Mouse (Mus musculus): ENCODE results near the gene Pabpc6. TPM values are rescaled to one million over a fixed set of nuclear protein-coding genes. Genes with fewer than 3 reads are reported as not detected.
A peak's percentile ranks its signal among the peaks of the same experiment; 100 is the strongest.

The Pabpc6 gene
- total RNA-seq, 2 experiments from 2014 or later: not detected

DNA sequence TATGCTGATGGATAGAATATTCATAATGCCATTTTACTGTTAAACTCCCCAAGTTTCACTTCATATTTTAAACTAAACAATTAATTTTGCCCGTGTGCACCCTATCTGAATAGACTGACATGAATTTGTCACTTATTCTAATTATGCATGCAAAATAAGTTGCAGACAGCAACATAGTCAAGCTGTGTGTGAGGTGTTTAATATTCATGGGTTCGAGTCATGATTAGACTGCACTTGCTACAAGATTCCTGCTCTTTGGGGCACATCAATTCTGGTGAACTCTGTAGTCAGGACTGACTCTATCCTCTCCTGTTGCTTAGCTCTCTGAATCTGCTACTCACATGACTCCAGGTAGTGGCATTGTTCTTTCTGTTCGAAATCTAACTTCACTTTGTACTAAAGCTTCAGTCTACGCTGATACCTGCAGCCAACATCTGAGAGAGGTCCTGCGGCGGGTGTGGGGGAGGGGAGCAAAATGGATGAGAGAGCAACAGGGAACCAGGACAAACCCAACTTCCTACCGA lies 25.8 kb downstream of the Pabpc6 start:
- no peak overlapping the region for H3K27ac ChIP-seq
- no peak overlapping the region for H3K4me3 ChIP-seq
- no peak for DNase-seq (ENCODE audit: low spot score in 2 of 2)
- no peak for TF ChIP-seq CTCF (conservative IDR thresholded peaks at IDR 0.05)

DNA sequence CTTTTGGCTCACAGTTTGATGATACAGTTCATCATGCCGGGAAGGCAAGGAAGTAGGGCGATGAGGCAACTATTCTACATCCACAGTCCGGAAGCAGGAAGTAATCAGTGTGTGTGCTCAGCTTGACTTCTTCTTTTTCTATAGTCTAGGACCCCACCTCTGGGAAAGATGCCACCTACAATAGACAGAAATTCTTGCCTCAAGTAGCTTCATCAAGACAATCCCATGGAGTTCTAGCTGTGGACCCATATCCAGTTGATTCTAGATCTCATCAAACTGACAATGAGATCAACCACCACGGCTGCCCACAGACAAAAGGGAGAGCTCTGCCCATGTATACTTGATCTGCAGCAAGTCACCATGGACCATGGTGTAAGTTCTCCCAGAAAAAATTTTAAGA lies 32.5 kb downstream of the Pabpc6 start:
- DNase-seq (ENCODE audit: low spot score in 2 of 2): no peak
- H3K4me3 ChIP-seq: no peak overlapping the region
- TF ChIP-seq CTCF (conservative IDR thresholded peaks at IDR 0.05): no peak
- H3K27ac ChIP-seq: no peak overlapping the region

DNA sequence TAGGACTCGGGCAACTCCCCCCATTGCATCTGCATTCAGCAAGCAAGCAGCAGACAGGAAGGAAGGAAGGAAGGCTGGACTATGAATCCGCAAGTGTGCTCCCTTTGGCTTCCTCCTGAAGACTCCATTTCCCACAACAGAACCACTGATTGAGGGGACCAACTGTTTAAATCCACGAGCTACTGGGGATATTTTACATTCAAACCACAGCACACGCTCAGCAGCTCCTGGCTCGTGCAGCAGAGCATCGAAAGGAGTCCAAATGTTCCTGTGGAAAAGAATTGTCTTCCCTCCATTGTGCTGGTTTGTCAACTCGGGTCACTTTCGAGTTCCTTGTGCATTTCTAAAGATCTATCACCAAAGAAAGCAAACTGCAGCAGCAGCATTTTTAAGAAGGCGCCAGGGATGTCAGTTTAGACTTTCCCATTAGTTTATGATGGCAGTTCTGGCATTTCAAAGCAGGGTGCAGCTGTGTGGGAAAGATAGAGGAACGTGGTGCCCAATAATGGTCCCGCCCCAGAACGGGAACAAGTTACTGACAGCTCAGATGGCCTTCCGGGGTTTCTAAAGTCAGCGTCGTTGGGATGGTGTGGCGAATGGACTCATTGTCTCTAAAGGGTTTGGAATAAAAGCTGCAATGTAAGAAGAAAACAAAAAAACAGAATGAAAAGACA lies 36.8 kb downstream of the Pabpc6 start:
- no peak for TF ChIP-seq CTCF (conservative IDR thresholded peaks at IDR 0.05)
- peak; percentile 8 to 32 for DNase-seq (ENCODE audit: low spot score in 2 of 2)
- peak overlapping the region; percentile 86 for H3K27ac ChIP-seq
- H3K4me3 ChIP-seq: no peak overlapping the region

DNA sequence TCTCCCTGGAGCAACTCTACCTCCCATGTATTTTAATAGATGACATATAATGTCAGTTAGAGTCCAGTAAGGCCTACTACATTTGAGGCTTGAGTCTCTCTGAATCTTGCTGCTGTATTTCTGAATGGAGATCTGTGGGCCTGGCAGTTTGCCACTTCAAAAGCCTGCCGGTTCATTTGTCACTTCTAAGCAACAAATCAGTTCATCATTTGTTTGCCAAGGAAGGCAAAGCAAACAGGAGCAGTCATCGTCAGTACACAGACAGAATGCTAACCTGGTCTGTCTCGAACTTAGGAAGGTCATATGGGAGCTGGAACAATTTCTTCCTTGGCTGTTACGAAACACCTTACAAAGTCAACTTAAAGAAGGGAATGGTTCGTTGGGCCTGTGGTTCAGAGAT lies 37.4 kb downstream of the Pabpc6 start:
- no peak for TF ChIP-seq CTCF (conservative IDR thresholded peaks at IDR 0.05)
- peak; percentile 39 to 42 for DNase-seq (ENCODE audit: low spot score in 2 of 2)
- Histone ChIP-seq H3K27ac (peak overlapping the region; percentile 86), H3K4me3 (no peak overlapping the region)

DNA sequence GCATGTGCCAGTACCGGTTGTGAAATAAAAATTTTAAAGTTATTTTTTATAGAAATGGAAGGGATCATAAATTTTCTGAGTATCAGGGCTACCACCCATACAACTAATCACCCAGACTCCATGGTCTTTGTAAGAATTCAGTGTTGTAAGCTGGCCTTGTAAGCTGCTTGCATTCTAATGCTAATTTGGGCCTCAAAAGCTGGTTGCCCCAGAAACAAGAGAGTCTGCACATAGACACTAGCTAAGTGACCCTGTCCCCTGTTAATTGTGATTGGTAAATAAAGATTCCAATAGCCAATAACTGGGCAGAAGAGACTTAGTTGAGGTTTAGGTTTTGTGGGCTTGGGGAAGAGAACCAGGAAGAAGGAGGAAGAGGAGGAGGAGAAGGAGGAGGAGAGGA lies 38.4 kb downstream of the Pabpc6 start:
- TF ChIP-seq CTCF (conservative IDR thresholded peaks at IDR 0.05): no peak
- no peak for DNase-seq (ENCODE audit: low spot score in 2 of 2)
- Histone ChIP-seq H3K4me3 (no peak overlapping the region), H3K27ac (peak overlapping the region; percentile 67)

DNA sequence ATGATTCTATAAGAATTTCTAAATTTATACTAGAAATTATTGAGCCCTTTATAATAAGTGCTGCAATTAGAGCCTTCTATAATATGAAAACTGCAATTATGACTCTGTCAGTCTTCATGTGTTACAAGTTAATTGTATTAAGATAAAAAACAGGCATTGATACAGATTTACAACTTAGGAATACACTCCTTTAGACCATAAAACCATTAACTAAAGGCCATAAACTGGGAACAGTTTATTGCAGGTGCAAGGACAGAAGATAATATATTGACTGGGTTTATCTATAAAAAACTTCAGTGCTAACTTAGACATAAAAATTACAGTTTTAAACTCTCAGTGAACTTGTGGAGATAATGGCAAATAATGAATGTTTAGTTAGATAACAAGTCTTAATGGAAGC lies 42.5 kb downstream of the Pabpc6 start:
- Histone ChIP-seq H3K4me3 (no peak overlapping the region), H3K27ac (no peak overlapping the region)
- TF ChIP-seq CTCF (conservative IDR thresholded peaks at IDR 0.05): no peak
- DNase-seq (ENCODE audit: low spot score in 2 of 2): no peak

Other genes starting within 250 kb of the Pabpc6 start
- gene Gm17728, start 247.7 kb downstream of the Pabpc6 start, total RNA-seq (2021): not detected